Mouse (Mus musculus) liver, embryonic 11.5 days (tissue): ENCODE measurements around the gene Map1a. TPM values are rescaled to one million over a fixed set of nuclear protein-coding genes. Genes with fewer than 3 reads are reported as not detected.
A peak's percentile ranks its signal among the peaks of the same experiment; 100 is the strongest.

Source experiments
- ATAC-seq: fragments of 200-750 bp; cut with Nextera tagmentation; replicated peaks from 2 replicates; pipeline ENCODE4 v1.8.0; 2017; ENCODE audit warnings: moderate number of reproducible peaks, mild to moderate bottlenecking, moderate TSS enrichment, moderate library complexity; ENCODE audit not compliant: low FRiP score
- DNase-seq: peaks from one replicate; pipeline ENCODE4 v3.0.0-alpha.2; 2017; ENCODE audit warnings: low spot score
- H3K27ac ChIP-seq: fragments of 300-500 bp; sonication (generic); 2 replicates; pipeline ENCODE4 v1.5.1; 2014; ENCODE audit warnings: mild to moderate bottlenecking, low read depth, low read length, control low read depth
- H3K27me3 ChIP-seq: fragments of 300-500 bp; sonication (generic); replicated peaks from 2 replicates; pipeline ENCODE4 v1.6.1; 2014; ENCODE audit warnings: low read length, mixed read lengths; ENCODE audit not compliant: control insufficient read depth, insufficient read depth
- H3K36me3 ChIP-seq: fragments of 300-500 bp; sonication (generic); 2 replicates; pipeline ENCODE4 v1.6.1; 2014; ENCODE audit warnings: mild to moderate bottlenecking, low read length, moderate library complexity, mixed read lengths; ENCODE audit not compliant: control insufficient read depth, insufficient read depth
- H3K4me1 ChIP-seq: fragments of 300-500 bp; sonication (generic); replicated peaks from 2 replicates; pipeline ENCODE4 v1.6.1; 2014; ENCODE audit warnings: low read length, mixed read lengths; ENCODE audit not compliant: control insufficient read depth, insufficient read depth
- H3K4me2 ChIP-seq: fragments of 300-500 bp; sonication (generic); 2 replicates; pipeline ENCODE4 v1.6.1; 2014; ENCODE audit warnings: mild to moderate bottlenecking, control low read depth, moderate library complexity
- H3K4me3 ChIP-seq: fragments of 300-500 bp; sonication (generic); 2 replicates; pipeline ENCODE4 v1.5.1; 2014; ENCODE audit warnings: low read depth, low read length, control low read depth
- H3K9ac ChIP-seq: fragments of 300-500 bp; sonication (generic); 2 replicates; pipeline ENCODE4 v1.6.1; 2014; ENCODE audit warnings: low read depth, low read length, control low read depth
- H3K9me3 ChIP-seq: fragments of 300-500 bp; sonication (generic); 2 replicates; pipeline ENCODE4 v1.6.1; 2016; ENCODE audit warnings: low read length, inconsistent platforms, mixed read lengths; ENCODE audit not compliant: control insufficient read depth
- WGBS: fragments of 180-500 bp; shearing (Covaris S2); extraction: QIAGEN DNeasy Blood & Tissue Kit; methylation state at CpG from one replicate; pipeline ENCODE4 v1.1.7; 2014; 5-methylcytosine and 5-hydroxymethylcytosine counted together
- polyA plus RNA-seq: library from polyadenylated mRNA; unstranded; fragments of >200 nt; fragmentation: Nextera tagmentation; extraction: Ambion mirVana; gene quantifications from 2 replicates; pipeline ENCODE4 v1.2.1, GENCODE M21; 2014

Map1a gene
- polyA plus RNA-seq, 1 experiment from 2014 or later = 1.5 TPM

GRCm38 (mm10) chr2:121298131-121298530 is 8.7 kb downstream of the Map1a start:
- H3K9me3 ChIP-seq = no peaks in the 10 kb centered on the region
- no peak overlapping the region for H3K4me3 ChIP-seq
- H3K4me1 ChIP-seq = peaks cover 19% of the 10 kb centered on the region
- DNase-seq (no peak), ATAC-seq (no peak)
- peaks cover 93% of the 10 kb centered on the region for H3K27me3 ChIP-seq
- H3K4me2 ChIP-seq = no peak overlapping the region
- H3K27ac ChIP-seq = no peak overlapping the region
- H3K9ac ChIP-seq = no peak overlapping the region
- WGBS = 9% methylated on average over 8 of the region's 8 CpGs
- no peaks in the 10 kb centered on the region for H3K36me3 ChIP-seq

DNA sequence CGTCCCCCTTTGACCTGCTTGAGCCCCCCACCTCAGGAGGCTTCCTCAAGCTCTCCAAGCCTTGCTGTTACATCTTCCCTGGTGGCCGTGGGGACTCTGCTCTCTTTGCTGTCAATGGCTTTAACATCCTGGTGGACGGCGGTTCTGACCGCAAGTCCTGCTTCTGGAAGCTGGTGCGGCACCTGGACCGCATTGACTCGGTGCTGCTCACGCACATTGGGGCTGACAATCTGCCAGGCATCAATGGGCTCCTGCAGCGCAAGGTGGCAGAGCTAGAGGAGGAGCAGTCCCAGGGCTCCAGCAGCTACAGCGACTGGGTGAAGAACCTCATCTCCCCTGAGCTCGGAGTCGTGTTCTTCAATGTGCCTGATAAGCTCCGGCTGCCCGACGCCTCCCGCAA is 10.1 kb downstream of the Map1a start:
- Histone ChIP-seq H3K27me3 (peaks cover 85% of the 10 kb centered on the region), H3K9me3 (no peaks in the 10 kb centered on the region), H3K36me3 (no peaks in the 10 kb centered on the region), H3K4me3 (no peak overlapping the region), H3K27ac (no peak overlapping the region), H3K9ac (no peak overlapping the region), H3K4me1 (peaks cover 14% of the 10 kb centered on the region), H3K4me2 (no peak overlapping the region)
- 77% methylated on average over 17 of the region's 17 CpGs for WGBS
- ATAC-seq (no peak), DNase-seq (no peak)

DNA sequence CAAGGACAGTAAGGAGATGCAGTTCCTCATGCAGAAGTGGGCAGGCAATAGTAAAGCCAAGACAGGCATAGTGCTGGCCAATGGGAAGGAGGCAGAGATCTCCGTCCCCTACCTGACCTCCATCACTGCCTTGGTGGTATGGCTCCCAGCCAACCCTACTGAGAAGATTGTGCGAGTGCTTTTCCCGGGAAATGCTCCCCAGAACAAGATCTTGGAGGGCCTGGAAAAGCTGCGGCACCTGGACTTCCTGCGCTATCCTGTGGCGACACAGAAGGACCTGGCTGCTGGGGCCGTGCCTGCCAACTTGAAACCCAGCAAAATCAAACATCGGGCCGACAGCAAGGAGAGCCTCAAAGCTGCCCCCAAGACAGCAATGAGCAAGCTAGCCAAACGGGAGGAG is 10.6 kb downstream of the Map1a start:
- WGBS = 69% methylated on average over 10 of the region's 10 CpGs
- no peak overlapping the region for H3K9ac ChIP-seq
- H3K36me3 ChIP-seq = no peaks in the 10 kb centered on the region
- peaks cover 10% of the 10 kb centered on the region for H3K4me1 ChIP-seq
- H3K27ac ChIP-seq = no peak overlapping the region
- H3K4me3 ChIP-seq = no peak overlapping the region
- no peaks in the 10 kb centered on the region for H3K9me3 ChIP-seq
- no peak for ATAC-seq
- H3K4me2 ChIP-seq = no peak overlapping the region
- no peak for DNase-seq
- peaks cover 85% of the 10 kb centered on the region for H3K27me3 ChIP-seq

DNA sequence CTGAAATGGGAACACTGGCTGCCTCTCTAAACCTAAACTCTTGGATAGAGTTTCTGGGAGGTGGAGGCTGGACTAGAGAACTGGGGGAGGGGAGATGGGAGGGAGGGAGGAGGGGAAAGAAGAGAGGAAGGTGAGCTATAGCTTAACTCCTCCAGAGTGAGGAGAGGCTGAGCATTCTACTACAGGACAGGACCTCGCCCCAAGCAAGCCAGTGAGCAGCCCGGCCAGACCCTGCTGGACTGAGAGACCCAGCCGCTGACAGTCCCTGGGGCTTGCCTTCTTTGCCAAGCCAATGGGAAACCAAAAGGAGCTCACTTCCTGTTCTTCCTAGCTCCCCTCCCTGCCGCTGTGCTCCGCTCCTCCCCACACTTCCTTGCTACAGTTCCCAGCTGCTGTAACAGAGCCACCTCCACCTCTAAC is 19.6 kb downstream of the Map1a start:
- peak overlapping the region; percentile 16; the same call in 1 of the 2 replicates for H3K4me2 ChIP-seq
- peaks cover 28% of the 10 kb centered on the region for H3K27me3 ChIP-seq
- DNase-seq (no peak), ATAC-seq (0 out of 2 replicates have a peak, but pooled peaks have one; percentile 15)
- no peak overlapping the region for H3K9ac ChIP-seq
- no peaks in the 10 kb centered on the region for H3K9me3 ChIP-seq
- whole genome bisulfite sequencing = 9% methylated on average over 5 of the region's 5 CpGs
- no peak overlapping the region for H3K27ac ChIP-seq
- H3K4me1 ChIP-seq = no peaks in the 10 kb centered on the region; the same call in 1 of the 2 replicates
- H3K36me3 ChIP-seq = no peaks in the 10 kb centered on the region
- no peak overlapping the region for H3K4me3 ChIP-seq

DNA sequence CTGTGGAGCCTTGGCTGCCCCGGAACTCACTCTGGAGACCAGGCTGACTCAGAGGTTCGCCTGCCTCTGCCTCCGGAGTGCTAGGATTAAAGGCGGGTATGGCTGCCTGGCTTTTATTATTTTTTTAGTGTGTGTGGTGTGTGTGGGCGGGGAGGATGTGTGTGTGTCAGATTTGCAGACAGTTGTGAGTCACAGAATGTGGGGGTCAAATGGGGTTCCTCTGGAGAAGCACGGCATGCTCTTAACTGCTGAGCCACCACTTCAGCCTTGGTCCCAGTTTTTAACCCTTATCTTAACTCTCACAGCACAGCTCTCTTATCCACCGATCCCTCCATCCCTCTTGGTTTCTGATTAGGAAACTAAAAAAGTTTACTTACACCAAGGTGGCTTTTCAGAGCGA is 26.9 kb downstream of the Map1a start:
- Histone ChIP-seq H3K36me3 (no peaks in the 10 kb centered on the region), H3K9ac (no peak overlapping the region), H3K4me3 (no peak overlapping the region), H3K27ac (no peak overlapping the region), H3K27me3 (no peaks in the 10 kb centered on the region), H3K4me2 (no peak overlapping the region), H3K4me1 (no peaks in the 10 kb centered on the region), H3K9me3 (no peaks in the 10 kb centered on the region)
- no peak for DNase-seq
- 58% methylated on average over 8 of the region's 8 CpGs for WGBS
- ATAC-seq = no peak

GRCm38 (mm10) chr2:121323041-121323440 is 33.6 kb downstream of the Map1a start:
- no peak for DNase-seq
- H3K4me3 ChIP-seq = no peak overlapping the region
- 88% methylated on average over 10 of the region's 10 CpGs for WGBS
- H3K27me3 ChIP-seq = no peaks in the 10 kb centered on the region
- H3K9ac ChIP-seq = no peak overlapping the region
- no peak for ATAC-seq
- H3K9me3 ChIP-seq = no peaks in the 10 kb centered on the region
- H3K4me2 ChIP-seq = no peak overlapping the region
- H3K27ac ChIP-seq = no peak overlapping the region
- H3K36me3 ChIP-seq = no peaks in the 10 kb centered on the region
- H3K4me1 ChIP-seq = no peaks in the 10 kb centered on the region

DNA sequence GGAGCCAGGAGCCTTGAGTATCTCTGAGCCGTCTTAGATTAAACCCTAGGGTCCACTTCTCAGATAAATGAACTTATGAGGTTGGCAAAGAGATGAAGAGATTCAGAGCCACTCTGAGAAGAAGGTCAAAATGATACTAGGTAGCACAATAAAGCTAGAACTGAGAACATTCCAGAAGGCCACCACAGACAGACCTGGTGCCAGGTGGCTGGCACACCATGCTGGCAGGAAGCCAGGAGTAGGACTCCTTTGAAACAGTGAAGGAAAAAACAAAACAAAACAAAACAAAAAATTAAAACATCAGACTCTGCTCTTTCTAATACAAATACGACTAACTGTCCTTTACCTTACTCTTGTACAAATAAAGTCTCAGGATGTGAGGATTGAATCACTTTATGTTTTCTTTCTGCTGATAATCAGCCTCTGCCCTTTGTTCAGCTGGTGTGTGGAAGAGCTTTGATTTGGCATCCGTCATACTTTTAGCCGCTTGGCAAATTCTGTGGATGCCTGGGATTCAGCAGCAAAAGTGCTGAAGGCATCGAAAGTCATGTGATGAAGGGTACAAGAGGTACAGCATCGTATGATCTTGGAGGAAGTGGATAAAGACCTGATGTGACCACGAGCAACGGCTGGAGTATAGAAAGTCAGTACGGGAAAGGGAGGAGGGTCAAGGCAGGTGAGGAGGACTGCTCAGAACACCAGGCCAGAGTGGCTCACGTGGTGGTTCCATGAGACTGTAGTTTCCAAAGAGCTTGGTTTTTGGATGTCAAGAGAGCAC is 34.5 kb downstream of the Map1a start:
- H3K4me1 ChIP-seq = no peaks in the 10 kb centered on the region
- H3K4me3 ChIP-seq = no peak overlapping the region
- WGBS = 75% methylated on average over 10 of the region's 10 CpGs
- no peaks in the 10 kb centered on the region for H3K36me3 ChIP-seq
- no peaks in the 10 kb centered on the region for H3K9me3 ChIP-seq
- H3K27ac ChIP-seq = no peak overlapping the region
- no peak overlapping the region for H3K4me2 ChIP-seq
- DNase-seq (no peak), ATAC-seq (no peak)
- no peak overlapping the region for H3K9ac ChIP-seq
- no peaks in the 10 kb centered on the region for H3K27me3 ChIP-seq

GRCm38 (mm10) chr2:121329492-121329891 is 40.1 kb downstream of the Map1a start:
- no peak overlapping the region for H3K9ac ChIP-seq
- no peaks in the 10 kb centered on the region for H3K4me1 ChIP-seq
- no peak overlapping the region for H3K4me2 ChIP-seq
- H3K27me3 ChIP-seq = no peaks in the 10 kb centered on the region
- 79% methylated on average over 2 of the region's 2 CpGs for WGBS
- H3K9me3 ChIP-seq = no peaks in the 10 kb centered on the region
- H3K27ac ChIP-seq = no peak overlapping the region
- DNase-seq (no peak), ATAC-seq (no peak)
- H3K36me3 ChIP-seq = no peaks in the 10 kb centered on the region
- H3K4me3 ChIP-seq = no peak overlapping the region

DNA sequence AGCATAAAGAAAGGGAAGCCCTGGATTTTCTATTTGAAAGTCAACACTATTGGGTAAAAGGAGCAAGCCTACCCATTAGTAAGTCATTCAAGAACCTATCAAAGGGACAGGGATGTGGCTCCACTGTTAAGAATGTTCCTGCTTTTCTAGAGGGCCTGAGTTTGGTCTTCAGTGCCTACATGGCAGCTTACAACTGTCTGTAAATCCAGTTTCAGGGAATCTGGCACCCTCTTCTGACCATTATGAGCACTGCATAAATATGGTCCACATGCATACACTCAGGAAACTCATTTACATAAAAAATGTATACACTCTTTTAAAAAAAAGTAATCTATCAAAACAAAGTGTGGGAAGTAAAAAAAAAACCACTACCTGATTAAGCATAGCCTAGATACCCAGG is 49.7 kb downstream of the Map1a start:
- H3K9ac ChIP-seq = no peak overlapping the region
- DNase-seq (no peak), ATAC-seq (no peak)
- no peaks in the 10 kb centered on the region for H3K27me3 ChIP-seq
- H3K4me1 ChIP-seq = no peaks in the 10 kb centered on the region
- H3K9me3 ChIP-seq = no peaks in the 10 kb centered on the region
- H3K4me2 ChIP-seq = no peak overlapping the region
- no peak overlapping the region for H3K27ac ChIP-seq
- no peaks in the 10 kb centered on the region for H3K36me3 ChIP-seq
- no peak overlapping the region for H3K4me3 ChIP-seq
